Mouse (Mus musculus) layer of hippocampus, postnatal 36 days (tissue): ENCODE results near the gene Gm21783. TPM values are rescaled to one million over a fixed set of nuclear protein-coding genes. Genes with fewer than 3 reads are reported as not detected.
"Not testable (repeated sequence)": the region's sequence is repeated elsewhere in the genome, so short reads cannot be mapped to it uniquely, and the experiment has no call there.

Experiments used
- DNase-seq, 2 experiments: peaks; one replicate each; pipeline ENCODE4 v3.0.0; 2022
- total RNA-seq, 2 experiments: library from RNA; stranded (reverse); gene quantifications; 2 replicates each; pipeline ENCODE4 v1.2.3; 2021

Gene Gm21783
- total RNA-seq: not detected

DNA sequence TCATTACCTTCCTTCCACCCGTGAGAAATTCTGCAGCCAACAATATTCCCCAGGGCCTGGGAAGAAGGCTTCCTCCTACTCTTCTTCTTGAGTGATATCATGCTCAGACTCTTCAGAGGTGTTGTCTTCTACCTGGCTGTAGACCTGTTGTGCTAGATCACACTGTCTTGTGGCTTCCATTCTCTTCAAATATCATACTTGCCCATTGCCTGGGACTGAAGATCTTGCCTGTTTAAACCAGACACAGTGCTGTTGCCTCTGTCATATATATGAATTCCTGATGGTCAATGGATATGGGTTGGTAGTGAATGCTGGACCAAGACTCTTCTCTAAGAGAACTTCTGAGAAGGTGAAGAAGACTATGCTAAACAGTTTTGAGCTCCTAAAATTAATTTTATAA is at the start of gene Gm21783:
Gm21783 (minus strand) TSS at position 101 of the 400 bp plus-strand sequence.
- not testable (repeated sequence) for DNase-seq
